Mouse (Mus musculus): ENCODE results near the gene Tdpoz2.
"Not testable (repeated sequence)": the region's sequence is repeated elsewhere in the genome, so short reads cannot be mapped to it uniquely, and the experiment has no call there.

Gene Tdpoz2

DNA sequence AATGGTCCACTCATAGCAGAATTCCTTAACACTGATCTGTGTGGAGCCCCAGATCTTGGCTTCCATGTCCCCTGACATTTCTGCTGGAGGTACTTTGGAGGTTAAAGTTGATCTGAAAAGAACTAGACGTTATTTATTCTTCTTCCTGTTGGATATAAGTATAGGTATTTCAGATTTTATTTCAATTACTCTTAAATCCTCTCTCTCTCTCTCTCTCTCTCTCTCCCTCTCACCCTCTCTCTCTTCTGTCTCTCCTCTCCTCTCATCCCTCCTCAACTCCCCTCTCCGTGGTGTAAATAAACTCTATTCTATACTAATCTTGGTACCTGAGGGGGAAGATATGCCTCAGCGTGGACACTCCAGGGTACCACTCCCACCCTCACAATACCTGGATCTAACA is at the start of gene Tdpoz2:
TSS of gene Tdpoz2 (minus strand) at position 101 of the 400 bp plus-strand sequence.
- DNase-seq (ENCODE audit: low spot score in 2 of 2) = no peak

DNA sequence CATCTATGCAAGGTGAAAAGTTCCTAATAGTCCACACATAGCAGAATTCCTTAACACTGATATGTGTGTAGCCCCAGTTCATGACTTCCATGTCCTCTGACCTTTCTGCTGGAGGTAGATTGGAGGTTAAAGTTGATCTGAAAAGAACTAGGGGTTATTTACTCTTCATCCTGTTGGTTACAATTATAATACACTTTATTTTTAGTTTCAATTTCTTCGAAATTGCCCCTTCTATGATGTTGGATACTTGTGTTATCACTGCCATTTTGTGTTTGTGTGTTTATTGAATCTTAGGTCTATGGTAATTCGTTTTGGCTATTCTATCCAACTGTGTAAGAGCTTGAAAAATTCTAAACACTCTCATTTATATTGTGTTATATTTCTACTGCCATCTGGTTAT is 40.5 kb upstream of the Tdpoz2 start, which contains the start of gene Gm37596:
TSS of gene Gm37596 (minus strand) at position 101 of the 400 bp plus-strand sequence.
- DNase-seq (ENCODE audit: low spot score in 2 of 2) = not testable (repeated sequence)

DNA sequence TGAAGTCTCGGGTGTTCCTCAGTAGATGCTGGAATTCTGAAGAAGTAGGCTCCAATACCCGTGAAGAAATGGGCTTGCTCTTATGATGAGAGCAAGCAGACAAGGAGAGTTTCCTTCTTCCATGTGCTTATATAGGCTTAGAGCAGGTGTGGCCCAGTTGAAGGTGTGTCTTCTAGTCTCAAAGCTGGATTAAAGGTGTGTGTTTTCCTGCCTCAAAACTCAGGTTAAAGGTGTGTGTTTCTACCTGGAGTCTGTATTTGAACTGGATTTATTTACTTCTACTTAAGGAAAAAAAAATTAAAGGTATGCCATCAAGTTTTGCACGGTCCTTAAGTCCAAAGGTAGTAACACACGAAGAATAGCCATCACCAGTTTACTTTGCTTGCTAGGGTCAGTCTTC is 23.7 kb upstream of the Tdpoz2 start, which contains the start of gene Tdpoz1:
TSS of gene Tdpoz1 (minus strand) at position 101 of the 400 bp plus-strand sequence.
- not testable (repeated sequence) for DNase-seq (ENCODE audit: low spot score in 2 of 2)

DNA sequence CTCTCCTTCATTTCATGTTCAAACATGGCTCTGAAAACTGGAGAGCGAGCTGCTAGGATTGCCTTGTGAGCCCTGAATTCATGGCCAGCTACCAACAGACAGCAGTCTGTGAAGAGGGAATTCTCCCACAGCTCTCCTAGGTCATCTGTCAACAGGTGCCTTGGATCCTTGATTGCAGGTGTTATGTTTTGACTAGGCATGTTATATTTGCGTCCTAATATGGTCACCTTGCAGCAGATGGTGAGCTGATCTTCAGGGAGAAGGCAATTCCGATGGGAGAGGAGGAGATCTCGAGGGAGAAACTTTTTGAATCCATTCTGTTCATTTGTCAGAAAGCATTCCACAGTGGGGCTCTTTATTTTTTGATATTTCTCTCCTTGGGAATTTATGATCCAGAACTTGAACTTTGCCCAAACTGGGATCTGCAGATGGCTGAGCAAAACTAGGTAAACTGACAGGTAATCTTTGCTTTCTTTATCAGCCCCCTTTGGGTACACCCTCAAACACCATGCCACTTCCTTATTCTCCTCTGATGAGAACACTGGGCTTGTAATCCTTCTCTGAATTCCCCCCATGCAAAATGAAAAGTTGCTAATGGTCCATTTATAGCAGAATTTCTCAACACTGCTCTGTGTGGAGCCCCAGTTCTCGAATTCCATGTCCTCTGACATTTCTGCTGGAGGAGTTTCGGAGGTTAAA is 18.5 kb upstream of the Tdpoz2 start:
- not testable (repeated sequence) for DNase-seq (ENCODE audit: low spot score in 2 of 2)

DNA sequence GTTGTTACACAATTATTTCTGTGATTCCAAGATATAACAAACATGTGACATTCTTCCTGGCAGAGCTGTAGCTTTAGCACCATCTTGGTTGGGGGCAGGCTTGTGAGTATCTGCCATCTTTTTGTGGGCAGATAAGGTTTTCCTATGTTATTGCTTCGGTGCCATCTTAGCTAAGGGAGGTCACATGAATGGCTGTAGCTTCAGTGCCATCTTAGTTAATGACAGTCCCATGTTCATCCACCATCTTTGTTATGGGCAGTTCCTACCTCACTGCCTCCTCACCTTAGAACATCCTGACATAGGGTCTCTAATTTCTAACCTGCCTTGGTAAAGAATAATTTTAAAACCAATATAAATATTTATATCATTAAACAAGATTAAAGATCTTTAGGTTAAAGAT is 1.8 kb upstream of the Tdpoz2 start:
- no peak for DNase-seq (ENCODE audit: low spot score in 2 of 2)

DNA sequence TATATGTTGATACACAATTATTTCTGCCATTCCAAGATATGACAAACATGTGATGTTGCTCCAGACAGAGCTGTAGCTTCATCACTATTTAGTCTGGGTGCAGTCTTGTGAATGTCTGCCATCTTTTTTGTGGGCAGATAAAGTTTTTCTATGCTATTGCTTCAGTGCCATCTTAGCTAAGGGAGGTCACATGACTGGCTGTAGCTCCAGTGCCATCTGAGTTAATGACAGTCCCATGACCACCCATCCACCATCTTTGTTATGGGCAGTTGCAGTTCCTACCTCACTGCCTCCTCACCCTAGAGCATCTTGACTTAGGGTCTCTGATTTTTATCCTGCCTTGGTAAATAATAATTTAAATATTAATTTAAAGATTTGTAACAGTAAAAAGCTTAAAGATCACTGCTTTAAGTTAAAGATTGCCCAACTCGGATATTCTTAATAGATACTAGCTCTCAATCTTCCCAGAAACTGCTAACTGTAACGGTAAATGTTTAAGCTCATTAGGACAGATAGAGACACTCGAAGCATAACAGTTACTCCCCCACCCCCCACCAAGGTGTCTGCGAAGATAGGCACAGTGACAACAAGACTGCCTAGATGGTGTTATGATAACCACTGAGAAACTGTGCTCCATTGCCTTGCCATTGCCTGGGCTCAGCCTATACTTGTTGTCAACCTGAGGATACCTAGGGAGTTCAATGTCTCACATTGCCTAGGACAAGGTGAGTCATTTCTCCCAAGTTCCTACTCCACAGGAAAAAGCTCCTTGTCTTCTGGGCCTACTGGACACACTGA is 21.4 kb downstream of the Tdpoz2 start:
- DNase-seq (ENCODE audit: low spot score in 2 of 2) = not testable (repeated sequence)

DNA sequence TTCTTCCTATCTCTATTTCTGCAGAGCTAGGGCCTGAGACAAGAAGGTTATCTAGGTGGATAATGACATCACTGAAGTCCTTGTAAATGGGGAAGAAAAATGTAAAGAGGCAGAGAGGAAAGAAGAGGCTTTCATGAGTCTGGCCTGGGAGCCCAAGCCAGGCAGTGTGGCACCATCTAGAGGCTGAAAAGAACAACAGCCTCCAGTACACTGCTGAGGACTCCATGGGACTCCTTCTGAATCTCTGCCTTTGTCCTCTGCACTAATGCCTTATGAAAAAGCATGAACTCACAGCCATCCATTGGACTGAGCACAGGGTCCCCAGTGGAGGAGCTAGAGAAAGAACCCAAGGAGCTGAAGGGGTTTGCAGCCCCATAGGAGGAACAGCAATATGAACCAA is 43.5 kb downstream of the Tdpoz2 start:
- DNase-seq (ENCODE audit: low spot score in 2 of 2) = peak; percentile 22 to 23

DNA sequence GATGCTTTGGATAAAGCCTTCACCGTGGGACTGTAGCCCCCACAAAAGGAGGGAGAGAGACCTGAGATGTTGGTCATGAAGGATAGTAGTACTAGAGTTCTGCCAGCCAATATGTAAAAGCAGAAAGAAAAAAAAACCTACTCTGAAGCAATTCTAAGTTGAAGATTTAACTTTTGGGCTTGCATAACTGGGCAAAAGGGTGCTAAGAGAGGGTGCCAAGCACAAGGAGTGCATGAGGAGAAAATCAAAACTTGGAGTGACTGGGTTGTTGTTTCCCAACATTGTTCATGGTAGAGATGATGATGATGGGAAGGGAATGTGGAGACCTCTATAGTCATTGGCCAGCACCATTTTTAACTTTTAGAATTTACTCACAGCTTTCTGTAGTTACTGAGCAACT is 50.6 kb downstream of the Tdpoz2 start:
- no peak for DNase-seq (ENCODE audit: low spot score in 2 of 2)
